Mouse (Mus musculus) thymus, postnatal 25 days (tissue): ENCODE results near the gene Il33.
"Not testable (repeated sequence)": the region's sequence is repeated elsewhere in the genome, so short reads cannot be mapped to it uniquely, and the experiment has no call there.

Experiments
- DNase-seq: peaks from one replicate; pipeline ENCODE4 v3.0.0; 2022

Il33 gene

DNA sequence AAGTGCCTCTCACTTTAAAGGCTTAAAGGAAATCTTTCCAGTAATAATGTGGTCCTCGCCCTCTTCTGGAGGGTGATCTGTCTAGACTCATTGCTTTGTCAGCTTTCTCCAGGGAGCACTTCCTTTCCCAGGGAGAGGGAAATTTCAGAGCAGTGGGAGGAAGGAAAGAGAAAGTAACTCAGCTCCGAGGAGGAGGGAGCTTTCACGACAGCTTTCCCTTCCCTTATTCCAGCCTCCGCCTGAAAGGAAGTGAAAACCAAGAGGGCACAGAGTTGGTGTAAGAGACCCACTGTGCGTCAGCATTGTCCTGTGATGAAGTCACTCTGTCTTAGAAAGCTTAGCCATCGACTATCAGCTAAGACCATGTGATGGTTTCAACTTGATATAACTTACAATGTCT lies 15.3 kb downstream of the Il33 start:
- DNase-seq, result no peak

DNA sequence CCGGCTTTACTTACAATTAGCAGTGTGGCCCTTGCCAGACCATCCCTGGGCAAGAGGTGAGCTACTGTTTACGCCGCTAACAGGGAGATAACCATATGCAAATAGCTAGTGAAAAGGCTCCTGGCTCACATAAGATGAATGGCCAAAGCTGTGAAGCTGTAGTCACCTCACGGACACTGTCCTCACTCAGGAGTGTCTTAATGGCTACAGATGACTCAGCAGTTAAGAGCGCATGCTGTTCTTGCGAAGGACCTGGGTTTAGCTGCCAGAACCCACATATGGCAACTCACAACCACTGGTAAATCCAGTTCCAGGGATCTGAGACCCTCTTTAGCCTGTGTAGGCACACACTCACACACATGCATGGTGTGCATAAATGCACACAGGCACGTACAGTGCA lies 16.3 kb downstream of the Il33 start:
- DNase-seq, result no peak

DNA sequence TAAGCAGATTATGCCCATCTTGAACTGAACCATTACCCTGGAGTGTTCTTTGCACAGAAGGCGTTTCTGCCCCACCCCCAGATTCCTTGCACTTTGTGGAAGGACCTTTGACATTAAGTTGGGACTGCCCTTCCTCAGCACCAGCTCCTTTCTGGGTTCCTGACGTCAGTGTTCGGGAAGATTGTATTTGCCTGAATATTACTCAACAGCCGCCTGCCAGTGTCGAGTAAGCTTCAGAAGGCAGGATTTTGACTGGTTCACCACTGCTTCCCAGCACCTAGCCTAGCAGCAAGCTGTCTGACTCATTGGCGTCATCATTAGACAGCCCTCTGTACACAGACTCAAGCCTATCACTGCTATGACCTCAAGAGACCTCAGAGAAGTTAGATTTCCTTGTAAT lies 17.4 kb downstream of the Il33 start:
- DNase-seq, result no peak

DNA sequence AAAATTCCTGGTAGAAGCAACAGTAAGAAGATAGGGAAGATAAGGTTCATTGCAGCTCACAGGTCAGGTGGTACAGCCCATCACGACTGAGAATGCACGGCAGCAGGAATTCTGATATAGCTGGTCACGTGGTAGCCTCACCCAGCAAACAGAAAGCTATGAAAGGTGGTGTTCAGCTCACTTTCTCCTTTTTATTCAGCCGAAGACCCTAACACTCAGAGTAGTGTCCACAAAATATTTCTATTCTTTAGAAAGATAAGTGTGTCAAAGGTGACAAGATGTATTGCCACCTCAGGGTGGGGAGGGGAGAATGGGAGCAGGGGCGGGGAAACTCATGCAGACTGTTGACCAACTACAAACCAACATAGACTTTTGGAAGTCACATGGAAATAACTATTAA lies 19.5 kb downstream of the Il33 start:
- DNase-seq, result no peak

DNA sequence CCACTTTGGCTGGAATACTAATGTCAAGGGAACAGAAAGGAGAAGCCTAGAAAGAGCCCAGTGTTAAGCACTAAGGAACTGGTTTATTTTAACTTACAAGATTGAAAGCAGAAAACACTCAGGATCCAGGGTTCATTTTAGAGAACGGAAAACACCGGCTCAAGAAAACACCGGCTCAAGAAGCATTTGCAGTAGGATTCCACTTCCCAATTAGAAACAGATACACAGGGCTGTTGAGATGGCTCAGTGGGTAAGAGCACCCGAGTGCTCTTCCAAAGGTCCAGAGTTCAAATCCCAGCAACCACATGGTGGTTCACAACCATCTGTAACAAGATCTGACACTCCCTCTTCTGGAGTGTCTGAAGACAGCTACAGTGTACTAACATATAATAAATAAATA lies 20.0 kb downstream of the Il33 start:
- not testable (repeated sequence) for DNase-seq

DNA sequence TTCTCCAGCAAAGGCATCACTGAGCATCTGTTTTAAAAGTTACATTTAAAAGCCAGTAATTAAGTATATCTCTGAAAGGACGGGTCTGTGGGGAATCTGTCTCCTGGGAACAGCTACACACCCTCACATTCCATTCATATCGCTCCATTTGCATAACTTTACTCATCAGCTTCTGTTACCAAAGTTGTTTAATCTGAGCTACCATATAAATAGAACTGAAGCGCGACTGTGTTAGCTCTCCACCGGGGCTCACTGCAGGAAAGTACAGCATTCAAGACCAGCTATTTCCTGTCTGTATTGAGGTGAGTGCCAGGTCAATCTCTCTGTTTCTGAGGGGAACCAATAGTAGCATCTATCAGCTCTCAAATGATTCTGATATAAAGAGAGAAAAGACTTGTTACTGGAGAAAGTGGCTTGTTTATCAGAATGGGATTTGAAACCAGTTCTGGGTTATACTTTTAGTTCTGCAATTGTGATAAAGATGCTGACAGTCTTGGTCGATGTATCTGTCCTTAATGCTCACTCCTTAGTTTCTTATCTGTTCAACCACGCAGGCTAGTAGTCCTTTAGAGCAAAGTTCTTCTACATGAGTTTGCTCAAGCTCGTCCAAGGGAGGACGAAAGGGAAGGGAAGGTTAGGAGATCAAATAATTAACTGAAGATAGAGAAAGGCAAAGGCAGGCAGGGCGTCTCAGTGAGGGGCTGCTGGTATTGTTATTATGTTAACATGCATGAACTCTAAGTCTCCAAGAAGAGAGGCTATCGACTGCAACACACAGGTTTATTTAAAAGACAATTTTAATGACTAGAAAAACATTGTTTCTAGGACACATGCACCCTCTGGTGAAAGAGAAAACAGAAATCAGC lies 20.9 kb downstream of the Il33 start:
- no peak for DNase-seq

DNA sequence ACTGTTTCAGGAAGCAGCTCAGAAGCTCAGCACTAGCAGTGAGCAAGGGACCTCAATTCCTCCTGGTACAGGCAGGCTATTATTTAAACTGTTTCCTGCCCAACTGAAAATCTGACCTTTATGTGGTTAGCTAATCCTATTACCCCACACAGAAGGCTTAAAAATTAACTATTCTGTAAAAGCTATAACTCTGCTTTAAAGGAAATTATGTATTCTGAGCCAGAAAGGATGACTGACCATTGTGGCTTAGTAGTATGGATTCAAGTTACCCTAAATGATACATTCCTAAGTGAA lies 21.5 kb downstream of the Il33 start:
- no peak for DNase-seq

DNA sequence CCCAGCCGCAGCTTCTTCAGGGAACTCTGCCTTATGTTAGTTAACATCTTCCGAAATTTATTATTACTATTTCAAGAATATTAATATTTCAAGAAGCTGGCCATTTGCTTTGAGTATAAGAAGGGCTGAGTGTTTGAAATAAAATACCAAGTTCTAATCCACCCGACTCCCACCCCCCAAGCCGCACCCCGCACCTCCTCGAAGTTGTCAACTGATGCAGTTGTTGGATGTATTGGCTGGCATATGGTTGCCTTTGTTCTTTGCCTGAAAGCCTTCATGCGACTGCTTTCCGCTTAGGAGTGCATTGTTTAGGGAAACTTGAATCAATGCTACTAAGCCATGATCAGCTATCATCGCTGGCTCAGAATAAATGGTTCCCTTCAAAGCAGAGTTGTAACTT lies 22.1 kb downstream of the Il33 start:
- DNase-seq, result no peak

DNA sequence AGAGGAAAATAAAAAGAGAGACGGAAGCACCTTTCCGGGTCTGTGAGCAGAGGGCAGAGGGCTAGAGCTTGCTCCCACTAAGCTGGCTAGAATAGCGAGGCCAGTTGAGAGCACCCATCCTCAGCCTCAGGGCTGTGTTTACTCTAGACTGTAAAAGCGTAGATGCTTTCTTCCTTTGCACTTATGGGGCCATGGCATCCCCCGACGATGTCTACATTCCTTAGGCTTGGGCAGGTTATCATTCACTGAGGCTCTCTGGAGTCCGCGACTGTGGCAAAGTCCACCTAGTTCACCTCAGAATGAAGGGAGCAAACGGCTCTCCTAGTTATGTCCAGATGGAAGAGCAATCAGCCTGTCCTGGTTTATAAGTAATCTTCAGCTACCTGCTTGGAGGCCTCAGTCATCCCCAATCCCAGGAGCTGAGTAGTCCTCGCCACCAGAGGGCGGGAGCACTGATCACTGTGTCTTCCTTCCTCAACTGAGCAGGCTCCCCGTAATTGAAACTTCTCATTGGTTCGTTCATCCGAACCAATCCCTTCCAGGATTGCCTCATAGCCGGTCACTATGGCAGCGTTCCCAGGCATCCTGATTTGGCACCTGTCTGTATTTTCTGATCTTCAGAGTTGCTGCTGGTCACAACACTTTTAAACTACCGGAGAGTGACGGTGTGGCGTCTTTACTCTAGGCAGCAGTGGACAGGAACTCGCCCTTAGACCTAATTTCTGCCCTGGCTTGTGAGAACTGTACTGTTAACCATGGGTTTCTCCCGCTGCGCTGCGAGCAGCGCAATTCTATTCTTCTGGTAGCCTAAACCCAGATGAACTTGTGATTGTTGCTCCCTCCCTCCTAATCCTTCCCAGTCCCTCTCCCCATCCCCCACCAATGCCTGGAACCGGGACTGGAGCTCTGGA lies 23.2 kb downstream of the Il33 start:
- peak; percentile 47 for DNase-seq

DNA sequence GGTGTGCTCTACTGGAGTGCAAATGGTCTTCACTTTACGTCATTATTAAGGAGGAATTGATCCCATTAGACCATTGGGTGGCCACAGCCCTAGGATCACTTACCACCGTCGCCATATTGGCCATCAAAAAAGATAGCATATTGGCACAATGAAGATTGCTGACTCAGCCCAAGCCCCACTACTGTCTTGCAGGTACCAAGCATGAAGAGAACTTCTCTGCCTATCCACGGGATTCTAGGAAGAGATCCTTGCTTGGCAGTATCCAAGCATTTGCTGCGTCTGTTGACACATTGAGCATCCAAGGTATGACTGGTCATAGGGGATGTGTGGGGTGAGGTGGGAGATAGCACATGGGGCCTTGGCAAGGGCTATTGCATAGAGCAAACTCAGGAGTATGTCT lies 27.6 kb downstream of the Il33 start:
- DNase-seq, result no peak

DNA sequence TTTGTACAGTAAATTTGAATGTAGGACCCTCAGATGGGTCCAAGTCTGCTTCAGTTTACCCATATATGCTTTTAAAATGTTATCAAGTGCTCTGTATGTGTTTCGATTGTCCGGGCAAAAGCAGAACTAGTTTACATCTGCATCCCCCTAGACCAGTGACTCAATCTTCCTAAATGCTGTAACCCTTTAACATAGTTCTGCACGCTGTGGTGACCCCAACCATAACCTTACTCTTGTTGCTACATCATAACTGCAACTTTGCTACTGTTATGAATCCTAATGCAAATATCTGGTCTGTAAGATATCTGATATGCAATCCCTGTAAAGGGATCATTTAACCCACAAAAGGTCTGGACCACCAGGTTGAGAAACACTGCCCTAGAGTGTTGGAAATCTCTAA lies 28.9 kb downstream of the Il33 start:
- no peak for DNase-seq

DNA sequence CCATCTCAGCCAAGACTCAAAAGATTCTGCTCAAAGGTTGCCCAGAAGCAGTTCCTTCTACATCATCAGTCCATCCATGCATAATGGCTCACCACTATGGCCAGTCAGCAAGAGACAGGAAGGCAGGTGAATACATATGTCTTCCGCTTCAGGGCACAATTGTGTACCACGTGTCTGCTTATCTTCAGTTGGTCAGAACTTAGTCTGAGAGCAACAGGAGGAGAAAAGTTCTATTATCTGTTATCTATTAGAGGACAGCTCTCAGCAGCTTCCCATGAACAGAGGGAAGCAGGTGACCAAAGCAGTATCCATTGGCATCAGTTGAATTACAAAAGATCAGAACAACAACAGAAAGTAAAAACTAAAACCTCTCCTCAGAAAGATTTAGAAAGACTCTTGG lies 30.5 kb downstream of the Il33 start:
- no peak for DNase-seq

DNA sequence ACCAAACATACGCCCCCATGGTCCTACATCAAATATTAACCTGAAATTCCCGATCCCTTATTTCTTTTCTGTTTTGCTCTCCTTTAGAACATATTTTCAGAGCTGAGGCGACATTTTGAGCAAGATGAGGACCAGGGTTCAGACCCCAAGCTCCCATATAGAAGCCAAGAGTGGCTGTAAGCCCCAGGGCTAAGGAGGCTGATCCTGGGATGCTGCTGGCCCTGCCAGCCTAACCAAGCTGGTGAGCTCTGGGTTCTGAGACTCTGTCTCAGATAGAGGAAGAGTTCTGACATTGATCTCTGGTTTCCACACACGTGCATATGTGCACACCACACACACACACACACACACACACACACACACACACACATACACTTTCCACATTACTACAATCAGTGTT lies 36.0 kb downstream of the Il33 start:
- no peak for DNase-seq

DNA sequence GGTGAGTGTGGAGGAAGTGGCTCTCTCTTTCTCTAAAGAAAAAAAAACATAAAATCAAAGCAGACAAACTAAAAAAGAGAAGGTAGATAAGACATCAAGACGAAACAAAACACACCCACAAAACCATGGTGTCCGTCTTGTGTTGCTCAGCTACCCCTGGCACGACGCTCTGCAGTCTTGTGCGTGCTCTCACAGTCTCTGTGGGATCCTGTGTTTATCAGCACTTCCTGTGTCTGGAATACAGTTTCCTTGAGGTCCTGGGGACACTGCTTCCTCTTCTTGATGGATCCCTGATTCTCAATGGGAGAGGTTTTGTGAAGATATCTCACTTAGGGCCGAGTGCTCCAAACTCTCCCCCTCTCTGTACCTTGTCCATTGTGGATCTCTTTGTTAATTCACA lies 36.9 kb downstream of the Il33 start:
- no peak for DNase-seq

DNA sequence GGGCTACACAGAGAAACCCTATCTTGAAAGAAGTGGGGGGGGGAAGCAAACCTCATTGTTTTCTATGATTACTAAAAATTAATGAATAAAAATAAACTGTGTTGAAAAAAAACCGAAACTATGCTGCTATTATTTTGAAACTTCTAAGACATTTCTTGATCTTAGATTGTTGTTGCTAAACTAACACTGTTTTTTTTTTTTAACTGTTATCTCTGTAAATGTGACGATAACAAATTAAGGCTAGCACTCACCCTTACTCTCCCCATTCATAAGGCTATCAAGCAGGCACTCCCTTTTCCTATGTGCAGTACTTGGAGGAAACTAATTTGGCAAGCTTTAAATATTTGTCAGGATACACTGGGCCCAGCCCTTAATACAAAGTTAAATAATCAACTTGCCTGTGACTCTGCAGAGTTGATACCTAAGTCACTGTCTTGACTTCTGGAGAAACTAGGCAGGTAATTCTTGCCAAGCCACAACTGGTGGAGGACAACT lies 38.7 kb downstream of the Il33 start:
- DNase-seq, result no peak

DNA sequence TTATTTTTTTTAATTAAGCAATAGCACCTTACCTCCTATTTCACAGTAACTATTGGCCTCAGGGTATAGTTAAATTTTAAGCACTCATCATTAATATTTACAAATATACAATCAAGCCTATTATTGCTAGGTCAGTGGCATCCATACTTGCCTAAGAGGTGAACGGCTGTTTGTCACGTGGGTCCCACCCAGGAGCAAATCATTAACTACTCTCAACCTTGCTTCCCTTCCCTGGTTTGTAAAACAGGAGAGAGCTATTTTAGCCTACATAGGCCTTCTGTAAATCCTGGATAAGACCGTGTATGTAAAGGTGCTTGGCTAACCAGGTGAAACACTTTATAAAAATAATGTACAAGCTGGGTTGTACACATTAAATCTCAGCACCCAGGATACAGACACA lies 43.0 kb downstream of the Il33 start:
- DNase-seq, result no peak

DNA sequence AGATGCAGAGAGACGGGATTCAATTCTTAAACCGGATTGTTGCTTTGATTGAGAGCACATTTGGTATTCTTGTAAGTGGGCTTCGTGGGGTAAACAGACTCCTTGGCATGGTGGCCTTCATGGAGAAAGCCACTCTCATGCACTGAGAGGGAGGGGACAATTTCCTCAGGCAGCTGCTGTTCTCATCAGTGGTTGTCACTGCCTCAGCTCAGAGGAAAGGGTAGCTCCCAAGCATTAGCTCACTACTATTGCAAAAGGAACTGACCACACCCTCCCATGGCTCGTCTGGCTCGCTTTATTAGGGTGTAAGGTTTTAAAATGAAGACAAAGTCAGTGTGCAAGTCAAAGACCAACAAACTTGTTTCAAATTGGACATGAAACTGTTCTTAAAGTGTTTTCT lies 48.5 kb downstream of the Il33 start:
- DNase-seq, result no peak

DNA sequence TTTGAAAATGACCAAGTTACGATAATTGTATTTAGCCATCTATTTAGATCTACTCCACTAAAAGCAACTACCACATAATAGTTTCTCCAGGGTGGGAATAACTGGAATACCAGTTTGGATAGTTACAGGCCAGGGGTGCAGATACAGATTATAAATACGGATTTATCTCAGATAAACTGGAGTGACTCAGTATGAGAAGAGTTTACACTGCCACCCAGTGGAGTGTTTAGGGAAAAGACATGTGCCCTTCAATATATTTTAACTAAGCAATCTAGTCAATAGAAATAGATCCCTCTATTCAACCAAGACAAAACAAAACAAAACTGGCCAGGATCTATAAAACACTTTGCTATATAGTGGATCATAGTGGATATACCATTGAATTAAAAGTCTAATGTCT lies 53.9 kb downstream of the Il33 start:
- no peak for DNase-seq

DNA sequence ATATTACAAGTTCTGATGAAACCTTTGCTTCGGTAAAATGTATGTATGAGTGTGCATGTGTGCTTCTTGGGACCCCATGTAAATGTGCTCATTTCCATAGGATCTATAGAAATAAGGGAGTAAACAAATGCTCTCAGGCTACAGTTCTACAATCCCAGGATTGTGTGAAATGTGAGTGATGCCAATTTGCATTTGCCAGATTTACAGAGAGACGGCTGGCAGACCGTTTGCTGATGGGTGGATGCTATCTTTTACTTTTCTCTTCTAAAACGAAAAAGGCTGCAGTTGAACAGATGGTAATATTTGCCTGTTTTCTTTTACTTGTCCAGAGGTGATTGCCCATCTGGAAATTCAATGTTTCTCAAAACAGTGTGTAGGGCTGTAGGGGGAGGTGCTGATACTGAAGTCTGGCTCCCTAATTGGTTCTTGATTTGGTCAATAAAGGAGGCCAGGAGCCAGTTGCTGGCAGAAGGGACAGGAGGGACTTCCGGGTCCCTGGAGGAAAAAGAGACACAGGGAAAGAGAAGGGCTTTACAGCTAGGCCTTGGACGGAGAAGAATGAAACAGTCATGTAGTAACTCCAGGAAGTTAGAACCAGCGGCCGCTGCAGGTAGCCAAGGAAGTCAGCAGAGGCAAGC lies 54.7 kb downstream of the Il33 start:
- no peak for DNase-seq

DNA sequence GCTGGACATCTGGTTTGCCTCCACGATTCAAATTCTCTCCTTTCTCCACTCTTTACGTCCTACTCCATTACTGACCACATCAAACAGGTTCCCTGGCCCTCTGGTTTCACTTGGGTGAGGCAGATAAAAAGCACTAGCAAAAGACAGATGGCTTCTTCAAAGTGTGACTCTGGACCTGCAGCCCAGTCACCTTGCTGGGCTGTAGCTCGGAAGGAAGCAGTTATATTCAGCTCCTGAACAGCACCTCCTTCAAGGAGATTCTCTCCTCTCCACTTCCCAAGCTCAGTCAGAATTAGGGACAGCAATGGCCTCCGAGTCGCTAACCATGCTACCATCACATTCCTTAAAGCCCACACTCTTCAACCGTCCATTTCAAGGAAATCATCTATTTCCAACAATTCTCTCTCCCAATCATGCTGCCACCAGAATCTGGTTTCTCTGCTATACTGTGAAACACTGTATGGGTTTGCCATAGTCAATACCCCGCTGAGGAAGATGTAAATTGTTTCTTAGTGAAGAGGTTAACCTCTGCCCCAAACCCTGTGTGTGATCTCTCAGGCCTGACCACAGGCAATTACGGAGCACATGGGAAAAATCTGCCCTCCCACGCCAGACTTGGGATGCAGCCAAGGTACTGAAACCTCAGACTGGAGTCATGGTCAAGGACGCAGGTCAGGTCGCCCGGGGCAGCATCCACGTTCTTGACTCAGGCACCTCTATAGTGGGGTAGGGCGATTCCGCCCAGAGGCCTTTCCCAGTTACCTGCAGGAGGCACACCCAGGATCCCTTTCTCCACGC lies 59.5 kb downstream of the Il33 start:
- DNase-seq, result no peak

DNA sequence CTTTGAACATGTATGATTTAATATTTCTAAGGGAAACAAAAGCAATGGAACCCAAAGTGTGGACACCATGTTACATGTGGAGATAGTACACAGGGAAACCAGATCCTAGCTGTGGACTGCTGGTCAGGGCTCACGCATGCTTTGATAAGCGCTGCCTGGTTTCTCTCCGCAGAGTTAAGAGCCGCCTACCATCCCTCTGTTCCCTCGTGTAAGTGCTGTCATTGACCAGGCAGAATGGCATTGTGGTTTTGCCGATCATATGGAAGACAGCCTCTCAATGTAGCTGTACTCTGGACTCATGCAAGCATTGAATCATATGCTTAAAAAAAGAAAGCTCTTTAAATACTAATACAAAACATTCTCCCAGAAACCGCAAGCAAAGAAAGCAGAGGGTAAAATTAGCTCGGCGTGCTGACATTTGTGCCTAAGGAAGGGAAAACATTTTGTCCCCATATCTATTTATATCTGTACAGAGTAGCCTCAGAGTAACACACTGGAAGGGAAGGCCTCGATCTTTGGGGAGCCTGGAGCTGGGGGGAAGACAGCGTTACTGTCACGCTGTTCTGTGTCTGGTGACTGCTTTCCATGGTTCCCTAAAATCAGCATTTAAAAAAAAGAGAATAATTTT lies 61.7 kb downstream of the Il33 start:
- no peak for DNase-seq
